Mouse (Mus musculus): ENCODE results near the gene Oit3.
"Not testable (repeated sequence)": the region's sequence is repeated elsewhere in the genome, so short reads cannot be mapped to it uniquely, and the experiment has no call there.

Oit3 gene

DNA sequence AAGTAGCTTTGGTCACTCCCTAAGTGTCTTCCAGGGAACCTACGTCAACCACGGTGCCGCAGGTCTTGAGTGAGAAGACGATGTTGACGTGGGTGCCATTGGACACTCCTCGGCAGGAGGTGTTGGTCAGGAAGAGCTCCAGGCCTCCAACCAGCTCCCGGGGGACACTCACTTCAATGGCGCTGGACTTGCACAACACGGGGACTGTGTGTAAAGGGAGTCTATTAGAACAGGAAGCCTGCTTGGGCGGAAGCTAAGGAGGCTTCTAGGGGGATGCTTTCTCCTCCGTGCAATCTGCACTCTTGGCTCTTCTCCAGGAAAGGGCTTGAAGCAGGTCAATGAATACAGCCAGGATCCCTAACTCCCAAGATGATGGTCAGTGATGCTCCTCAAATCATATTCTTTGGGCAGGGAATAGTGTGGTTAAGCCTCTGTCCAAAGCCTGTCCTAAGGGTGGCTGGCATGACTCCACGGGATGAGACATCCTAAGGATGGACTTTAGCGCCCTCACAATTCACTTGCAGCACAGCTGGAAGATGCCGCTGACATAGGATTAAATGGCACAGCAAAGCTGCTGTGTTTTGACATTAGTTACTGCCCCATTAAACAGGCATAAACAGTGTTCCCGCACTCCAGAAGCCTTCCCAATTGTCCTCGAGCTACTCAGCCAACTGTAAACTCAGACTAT lies 12.0 kb downstream of the Oit3 start:
- DNase-seq (ENCODE audit: low spot score in 2 of 2): no peak

DNA sequence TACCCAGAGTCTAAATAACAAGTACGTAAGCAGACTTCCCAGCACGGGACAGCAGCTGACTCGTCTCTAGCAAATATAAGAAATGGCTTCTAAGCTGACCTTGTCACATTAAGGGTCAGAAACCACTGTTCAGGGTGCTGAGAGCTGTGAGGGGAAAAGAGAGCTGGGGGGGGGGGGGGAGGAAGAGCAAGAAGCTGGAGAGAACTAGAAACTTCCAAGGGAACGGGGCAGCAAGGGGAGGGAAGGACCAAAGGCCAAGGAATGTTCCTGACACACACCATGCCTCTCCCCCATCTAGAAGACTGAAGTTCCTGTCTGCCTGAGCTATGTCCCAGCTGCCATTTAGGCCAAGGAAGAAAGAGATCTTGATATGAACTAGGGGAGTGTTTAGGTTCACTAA lies 15.2 kb downstream of the Oit3 start:
- no peak for DNase-seq (ENCODE audit: low spot score in 2 of 2)

DNA sequence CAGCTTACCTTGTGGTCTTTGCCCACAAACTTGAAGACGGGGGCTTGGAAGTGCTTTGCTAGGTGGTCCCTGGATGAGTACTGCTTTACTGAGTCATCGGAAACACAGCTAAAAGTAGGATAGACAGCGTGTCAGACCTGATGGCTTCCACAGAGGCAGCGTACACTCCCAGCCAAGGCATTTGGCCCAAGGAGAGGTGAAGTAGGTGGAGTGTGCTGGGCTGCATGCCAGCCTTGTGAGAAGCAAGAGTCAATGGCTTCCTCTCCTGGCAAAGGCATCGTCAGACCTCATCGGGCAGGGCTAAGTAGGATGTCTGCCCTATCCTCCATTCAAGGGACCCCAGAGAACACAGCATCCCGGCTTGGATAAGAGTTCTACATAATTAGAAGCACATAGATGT lies 16.2 kb downstream of the Oit3 start:
- no peak for DNase-seq (ENCODE audit: low spot score in 2 of 2)

- DNase-seq (ENCODE audit: low spot score in 2 of 2): no peak
These were observed 17.1 kb downstream of the Oit3 start for GRCm38 (mm10) chr10:59424453-59424852.

DNA sequence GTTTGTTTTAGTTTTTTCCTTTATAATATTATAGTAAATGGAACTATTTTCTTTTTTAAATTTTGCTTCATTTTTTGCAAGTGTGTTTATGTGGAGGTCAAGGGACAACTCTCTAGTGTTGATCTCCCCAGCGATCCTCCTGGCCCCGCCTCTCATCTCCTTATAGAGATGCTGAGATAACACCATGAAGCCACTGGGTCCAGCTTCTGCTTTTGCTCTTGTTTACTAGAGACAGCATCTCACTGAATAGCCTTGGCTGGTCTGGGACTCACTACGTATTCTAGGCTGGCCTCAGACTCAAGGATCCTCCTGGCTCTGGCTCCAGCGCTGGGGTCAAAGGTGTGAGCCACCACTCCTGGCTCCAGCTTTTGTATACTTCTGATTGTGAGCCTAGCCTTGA lies 22.1 kb downstream of the Oit3 start:
- no peak for DNase-seq (ENCODE audit: low spot score in 2 of 2)

GRCm38 (mm10) chr10:59416623-59417022 lies 25.0 kb downstream of the Oit3 start:
- no peak for DNase-seq (ENCODE audit: low spot score in 2 of 2)

DNA sequence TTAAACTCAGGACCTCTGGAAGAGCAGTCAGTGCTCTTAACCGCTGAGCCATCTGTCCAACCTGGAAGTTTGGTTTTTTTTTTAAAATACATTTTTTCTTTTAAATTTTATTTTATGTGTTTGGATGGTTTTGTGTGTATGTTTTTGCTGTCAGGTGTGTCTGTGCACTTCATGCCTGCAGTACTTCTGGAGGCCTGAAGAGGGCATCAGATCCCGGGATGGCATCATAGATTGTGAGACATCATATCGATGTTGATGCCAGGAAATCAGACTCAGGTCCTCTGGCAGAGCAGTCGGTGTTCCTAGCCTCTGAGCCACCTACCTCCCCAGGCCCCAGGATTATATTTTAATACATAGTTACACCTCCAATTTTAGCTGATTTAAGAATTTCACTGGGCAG lies 27.9 kb downstream of the Oit3 start:
- no peak for DNase-seq (ENCODE audit: low spot score in 2 of 2)

- DNase-seq (ENCODE audit: low spot score in 2 of 2): no peak
These were observed 31.3 kb downstream of the Oit3 start for GRCm38 (mm10) chr10:59410264-59410663.

DNA sequence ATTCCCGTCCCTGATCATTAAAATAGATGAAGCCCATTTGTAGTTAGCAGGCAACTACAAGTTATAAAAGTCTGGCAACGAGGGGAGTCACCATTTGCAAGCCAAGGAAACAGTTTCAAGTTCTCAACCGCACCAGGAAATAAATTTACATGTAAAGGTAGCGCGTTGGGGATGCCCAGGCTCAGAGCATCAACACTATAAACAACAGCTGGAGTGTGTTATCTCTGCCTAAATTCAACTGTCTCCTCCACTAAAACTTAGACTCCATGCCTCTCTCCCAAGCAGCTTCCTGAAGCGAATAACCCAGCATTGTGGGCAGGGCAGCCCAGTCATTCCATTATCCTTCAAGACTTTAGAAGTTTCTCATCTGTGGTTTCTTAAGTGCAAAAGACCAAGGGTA lies 33.1 kb downstream of the Oit3 start:
- DNase-seq (ENCODE audit: low spot score in 2 of 2): no peak

DNA sequence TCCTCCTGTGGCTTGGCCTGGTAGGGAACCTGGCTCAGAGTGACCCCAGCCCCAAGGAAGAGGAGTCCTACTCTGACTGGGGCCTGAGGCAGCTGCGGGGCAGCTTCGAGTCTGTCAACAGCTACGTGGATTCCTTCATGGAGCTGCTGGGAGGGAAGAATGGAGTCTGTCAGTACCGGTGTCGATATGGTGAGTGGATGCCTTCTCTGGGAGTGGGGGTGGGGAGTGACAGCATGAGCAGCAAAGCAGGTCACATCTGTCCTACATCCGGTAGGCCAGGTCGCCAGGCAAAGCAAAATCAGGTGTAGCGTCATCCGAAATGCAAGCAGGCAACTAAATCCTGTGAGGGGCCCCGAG lies 37.8 kb downstream of the Oit3 start:
- DNase-seq (ENCODE audit: low spot score in 2 of 2): no peak

- DNase-seq (ENCODE audit: low spot score in 2 of 2): no peak
These were observed 38.4 kb downstream of the Oit3 start, which contains the start of gene Pla2g12b for GRCm38 (mm10) chr10:59402899-59403792. Gene Pla2g12b (plus strand): TSS chr10:59403660.

GRCm38 (mm10) chr10:59395461-59395860 lies 46.1 kb downstream of the Oit3 start, which contains the start of gene Gm10273:
Gene Gm10273 (plus strand): TSS chr10:59395632.
- not testable (repeated sequence) for DNase-seq (ENCODE audit: low spot score in 2 of 2)

DNA sequence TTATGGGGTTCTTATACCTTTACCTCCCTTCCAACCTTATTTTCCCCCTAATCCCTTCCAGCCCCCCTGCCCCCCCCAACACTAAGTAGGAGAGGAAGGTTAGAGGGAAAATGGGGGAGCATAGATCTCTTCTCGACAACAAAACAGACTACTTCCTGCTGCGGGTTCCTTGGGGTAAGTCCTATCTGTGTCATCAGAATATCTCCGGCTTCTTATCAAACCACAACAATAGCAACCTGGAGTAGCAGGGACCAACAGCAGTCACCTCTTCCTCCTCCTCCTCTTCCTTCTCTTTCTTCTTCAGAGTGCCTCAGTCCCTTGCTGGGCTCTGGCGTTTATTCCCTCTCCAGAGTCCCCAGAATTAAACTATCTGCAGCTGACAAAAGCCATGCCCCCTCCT lies 49.7 kb downstream of the Oit3 start:
- no peak for DNase-seq (ENCODE audit: low spot score in 2 of 2)

- DNase-seq (ENCODE audit: low spot score in 2 of 2): no peak
These were observed 51.9 kb downstream of the Oit3 start for GRCm38 (mm10) chr10:59389652-59390051.

- DNase-seq (ENCODE audit: low spot score in 2 of 2): no peak
These were observed 54.6 kb downstream of the Oit3 start for GRCm38 (mm10) chr10:59386951-59387350.

DNA sequence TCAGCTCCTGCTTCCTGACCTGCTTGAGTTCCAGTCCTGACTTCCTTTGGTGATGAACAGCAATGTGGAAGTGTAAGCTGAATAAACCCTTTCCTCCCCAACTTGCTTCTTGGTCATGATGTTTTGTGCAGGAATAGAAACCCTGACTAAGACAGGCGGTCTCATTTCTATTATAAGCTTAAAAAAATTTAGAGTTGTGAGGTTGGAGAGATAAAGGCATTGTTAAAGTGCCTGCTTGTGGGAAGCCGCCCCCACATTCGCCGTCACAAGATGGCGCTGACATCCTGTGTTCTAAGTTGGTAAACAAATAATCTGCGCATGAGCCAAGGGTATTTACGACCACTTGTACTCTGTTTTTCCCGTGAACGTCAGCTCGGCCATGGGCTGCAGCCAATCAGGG lies 60.0 kb downstream of the Oit3 start:
- not testable (repeated sequence) for DNase-seq (ENCODE audit: low spot score in 2 of 2)

- no peak for DNase-seq (ENCODE audit: low spot score in 2 of 2)
These were observed 61.2 kb downstream of the Oit3 start for GRCm38 (mm10) chr10:59380411-59380821.

DNA sequence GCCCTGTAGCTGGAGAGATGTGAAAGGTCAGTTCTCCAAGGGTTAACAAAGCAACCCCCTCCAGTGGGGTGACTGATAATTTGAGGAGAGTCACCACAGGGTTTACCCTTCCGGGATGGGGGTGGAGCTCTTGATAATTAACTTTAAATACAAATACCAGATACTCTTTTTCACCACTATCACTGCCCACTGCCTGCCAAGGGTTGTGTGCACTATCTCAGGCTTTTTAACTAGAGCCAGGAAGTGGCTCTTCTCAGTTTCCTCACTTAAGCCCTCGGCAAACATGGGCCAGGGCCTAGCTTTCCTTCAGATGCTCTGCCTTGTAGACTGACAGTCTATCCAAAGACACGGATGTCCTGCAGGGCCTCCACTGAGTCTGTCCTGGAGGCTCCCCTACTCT lies 61.7 kb downstream of the Oit3 start:
- DNase-seq (ENCODE audit: low spot score in 2 of 2): no peak

GRCm38 (mm10) chr10:59378728-59379127 lies 62.9 kb downstream of the Oit3 start:
- DNase-seq (ENCODE audit: low spot score in 2 of 2): no peak

GRCm38 (mm10) chr10:59377906-59378305 lies 63.7 kb downstream of the Oit3 start:
- no peak for DNase-seq (ENCODE audit: low spot score in 2 of 2)
